Mouse (Mus musculus) cortical plate, adult 2 months (tissue): ENCODE measurements around the gene Dpy30.

Experiments
- CTCF ChIP-seq: fragments of 200-500 bp; IDR thresholded peaks from 2 replicates; pipeline ENCODE4 v1.5.1; 2011; ENCODE audit warnings: mild to moderate bottlenecking, control low read depth, low read length; ENCODE audit not compliant: insufficient read depth; ENCODE audit errors: extremely low read depth
- POLR2A ChIP-seq: fragments of 200-500 bp; IDR thresholded peaks from 2 replicates; pipeline ENCODE4 v1.6.1; 2011; ENCODE audit warnings: mild to moderate bottlenecking, low read length, control low read depth; ENCODE audit not compliant: insufficient read depth; ENCODE audit errors: extremely low read depth

DNA sequence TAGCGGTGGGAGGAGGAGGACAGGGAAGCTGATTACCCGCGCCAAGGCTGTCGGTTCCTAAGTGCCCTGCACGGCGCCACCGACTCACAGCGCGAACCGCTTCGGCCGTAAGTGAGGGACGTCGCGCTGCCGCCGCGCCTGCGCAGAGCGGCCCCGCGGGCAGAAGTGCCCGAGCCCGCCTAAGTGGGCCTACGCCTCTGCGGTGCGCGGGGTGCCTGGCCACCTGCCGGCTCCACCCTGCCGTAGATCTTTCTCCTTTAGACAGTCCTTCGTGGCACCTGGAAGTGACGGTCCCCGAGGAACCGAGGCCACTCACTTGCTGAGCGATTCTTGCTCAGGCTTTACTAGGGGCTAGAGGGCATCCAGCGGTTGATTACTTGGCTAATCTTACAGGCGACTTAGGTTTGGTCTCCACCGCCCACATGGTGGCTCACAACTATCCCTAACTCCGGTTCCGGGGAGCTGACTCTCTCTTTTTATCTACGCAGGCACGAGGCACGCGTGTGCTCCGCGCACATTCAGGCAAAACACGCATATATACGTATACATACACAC lies 7.4 kb downstream of the Dpy30 start:
- no peak for TF ChIP-seq CTCF
- TF ChIP-seq POLR2A = peak; percentile 67; the same call in 1 of the 2 replicates
